10 mouse cellular contexts compared by ENCODE assay signal in genomic region chr1:136946806-136947393, GRCm38 (mm10). TPM values are rescaled to one million over a fixed set of nuclear protein-coding genes. Genes with fewer than 3 reads are reported as not detected.
A peak's percentile ranks its signal among the peaks of the same experiment; 100 is the strongest.
DNase-seq lines count a peak whose midpoint lies in the region; ATAC-seq and TF ChIP-seq lines count a peak whose summit lies in the region.
"Had no signal": no experiment of that assay in that cellular context is flagged by ENCODE, and none has a peak within 500 bp of the region (broad histone marks: within the 10 kb centered on the region; RNA-seq: fewer than 3 reads in every experiment).

No protein-coding gene starts in this region.

- ATAC-seq in lung, embryonic 15.5 days (ENCODE audit: borderline replicate concordance, extremely low read depth, low FRiP score, low TSS enrichment), result no peak
- no peak for ATAC-seq in embryonic facial prominence, embryonic 14.5 days (ENCODE audit: low read depth)
- ATAC-seq in limb, embryonic 14.5 days (ENCODE audit: low FRiP score, low read depth), result no peak
- ATAC-seq in stomach, embryonic 14.5 days (ENCODE audit: insufficient number of reproducible peaks, insufficient read depth, low FRiP score, low read depth), result no peak

- peaks cover 89% of the 10 kb centered on the region for H3K27me3 ChIP-seq in lung, embryonic 15.5 days
- peaks cover 92% of the 10 kb centered on the region for H3K27me3 ChIP-seq in embryonic facial prominence, embryonic 14.5 days (replicated peaks; ENCODE audit: control insufficient read depth, insufficient read depth, low read length)
- H3K27me3 ChIP-seq in limb, embryonic 14.5 days (ENCODE audit: control insufficient read depth, insufficient read depth, low read length), result peaks cover 84% of the 10 kb centered on the region
- peaks cover 37% of the 10 kb centered on the region for H3K27me3 ChIP-seq in stomach, embryonic 14.5 days (ENCODE audit: control insufficient read depth, insufficient read depth, low read length)

- no peaks in the 10 kb centered on the region for H3K36me3 ChIP-seq in lung, embryonic 15.5 days
- no peaks in the 10 kb centered on the region for H3K36me3 ChIP-seq in embryonic facial prominence, embryonic 14.5 days (ENCODE audit: control insufficient read depth, insufficient read depth, low read length)
- H3K36me3 ChIP-seq in limb, embryonic 14.5 days (ENCODE audit: control insufficient read depth, insufficient read depth, low read length), result no peaks in the 10 kb centered on the region
- H3K36me3 ChIP-seq in stomach, embryonic 14.5 days (ENCODE audit: control insufficient read depth, insufficient read depth, low read length), result no peaks in the 10 kb centered on the region

- H3K4me1 ChIP-seq in lung, embryonic 15.5 days, result peaks cover 22% of the 10 kb centered on the region
- H3K4me1 ChIP-seq in embryonic facial prominence, embryonic 14.5 days (ENCODE audit: control insufficient read depth, insufficient read depth, low read length), result peaks cover 13% of the 10 kb centered on the region
- H3K4me1 ChIP-seq in limb, embryonic 14.5 days (ENCODE audit: control insufficient read depth, insufficient read depth, low read length), result peaks cover 11% of the 10 kb centered on the region
- 0 out of 2 replicates have a peak, but pooled peaks cover 4% of the 10 kb centered on the region for H3K4me1 ChIP-seq in stomach, embryonic 14.5 days (ENCODE audit: control insufficient read depth, insufficient read depth, low read length)

- no peak for TF ChIP-seq POLR2A in limb, embryonic 14.5 days (IDR thresholded peaks at IDR 0.05; ENCODE audit: borderline replicate concordance, extremely low read depth, insufficient read depth, insufficient read length)

- no peaks in the 10 kb centered on the region for H3K9me3 ChIP-seq in lung, embryonic 15.5 days
- H3K9me3 ChIP-seq in embryonic facial prominence, embryonic 14.5 days (ENCODE audit: control insufficient read depth, low read length), result no peaks in the 10 kb centered on the region
- H3K9me3 ChIP-seq in limb, embryonic 14.5 days (ENCODE audit: control insufficient read depth, low read length), result no peaks in the 10 kb centered on the region
- no peaks in the 10 kb centered on the region for H3K9me3 ChIP-seq in stomach, embryonic 14.5 days (ENCODE audit: control insufficient read depth, low read depth, low read length)

- 0 out of 2 replicates have a peak overlapping the region, but pooled peaks have one; percentile 7 for H3K9ac ChIP-seq in lung, embryonic 15.5 days
- H3K9ac ChIP-seq in embryonic facial prominence, embryonic 14.5 days (ENCODE audit: low read depth, low read length), result 0 out of 2 replicates have a peak overlapping the region, but pooled peaks have one; percentile 30
- H3K9ac ChIP-seq in limb, embryonic 14.5 days (ENCODE audit: low read depth, low read length, severe bottlenecking), result no peak overlapping the region
- H3K9ac ChIP-seq in stomach, embryonic 14.5 days (replicated peaks; ENCODE audit: low read depth, low read length), result no peak overlapping the region; the same call in 1 of the 2 replicates

- peak overlapping the region; percentile 92 for H3K4me2 ChIP-seq in lung, embryonic 15.5 days
- peak overlapping the region; percentile 94 for H3K4me2 ChIP-seq in embryonic facial prominence, embryonic 14.5 days (ENCODE audit: low read depth, low read length)
- H3K4me2 ChIP-seq in limb, embryonic 14.5 days (replicated peaks; ENCODE audit: low read depth, low read length, severe bottlenecking), result peak overlapping the region; percentile 17; the same call in 1 of the 2 replicates
- H3K4me2 ChIP-seq in stomach, embryonic 14.5 days (replicated peaks; ENCODE audit: low read depth, low read length), result peak overlapping the region; percentile 87

- DNase-seq in lung, postnatal 4 days, result no peak
- DNase-seq in embryonic facial prominence, embryonic 14.5 days (ENCODE audit: low spot score), result no peak
- no peak for DNase-seq in limb, embryonic 14.5 days (ENCODE audit: low spot score)
- DNase-seq in frontal cortex, postnatal 25 days (ENCODE audit: low spot score in 2 of 2), result no peak
- DNase-seq in cerebellum, adult 9-11 months, result no peak
- DNase-seq: kidney, postnatal 14 days; thymus, adult 18-20 months had no signal

- H3K4me3 ChIP-seq in lung, embryonic 15.5 days, result peak overlapping the region; percentile 49
- H3K4me3 ChIP-seq in embryonic facial prominence, embryonic 14.5 days (ENCODE audit: low read depth, low read length), result peak overlapping the region; percentile 54
- H3K4me3 ChIP-seq in limb, embryonic 14.5 days (replicated peaks; ENCODE audit: low read length), result peak overlapping the region; percentile 47
- peak overlapping the region; percentile 39; the same call in 1 of the 2 replicates for H3K4me3 ChIP-seq in stomach, embryonic 14.5 days (ENCODE audit: low read depth, low read length)

- 2% methylated on average over 18 of the region's 18 CpGs for WGBS in lung, embryonic 15.5 days
- 2% methylated on average over 18 of the region's 18 CpGs for WGBS in embryonic facial prominence, embryonic 14.5 days
- WGBS in limb, embryonic 14.5 days, result 4% methylated on average over 18 of the region's 18 CpGs
- 1% methylated on average over 18 of the region's 18 CpGs for WGBS in stomach, embryonic 14.5 days

- H3K27ac ChIP-seq in lung, embryonic 15.5 days, result no peak overlapping the region
- no peak overlapping the region for H3K27ac ChIP-seq in embryonic facial prominence, embryonic 14.5 days (replicated peaks; ENCODE audit: low read depth, low read length)
- H3K27ac ChIP-seq in limb, embryonic 14.5 days (replicated peaks; ENCODE audit: low read depth, low read length), result no peak overlapping the region
- H3K27ac ChIP-seq in stomach, embryonic 14.5 days (ENCODE audit: low read length), result no peak overlapping the region

RNA-seq across cellular contexts. Expression of gene Nr5a2, which starts 13.3 kb away (rescaled TPM):
- polyA plus RNA-seq in lung, embryonic 15.5 days (2015; fragmentation: Nextera tagmentation; extraction: Ambion mirVana), result 2.0 and 2.4 TPM in 2 replicates
- 1.1 and 1.3 TPM in 2 replicates for polyA plus RNA-seq in embryonic facial prominence, embryonic 14.5 days (2014; fragmentation: Nextera tagmentation; extraction: Ambion mirVana)
- polyA plus RNA-seq in limb, embryonic 14.5 days (2012; rRNA removed), result 1.0 and 1.1 TPM in 2 replicates
- 0.70 and 1.1 TPM in 2 replicates for polyA plus RNA-seq in limb, embryonic 14.5 days (2014; fragmentation: Nextera tagmentation; extraction: Ambion mirVana)
- 1.4 and 3.5 TPM in 2 replicates for polyA plus RNA-seq in stomach, embryonic 14.5 days (2014; fragmentation: Nextera tagmentation; extraction: Ambion mirVana)
- polyA plus RNA-seq: cortical plate, adult 2 months had no signal

Comparison
In these comparisons a context has a peak if more than half of its experiments do, and no peak if none do; other contexts are left out.
1. H3K4me2 ChIP-seq: peak in every context shown above with its lines; median percentile 94 in embryonic facial prominence, embryonic 14.5 days; 92 in lung, embryonic 15.5 days; 87 in stomach, embryonic 14.5 days; 17 in limb, embryonic 14.5 days.
2. H3K9ac ChIP-seq: peak in lung, embryonic 15.5 days (single experiment) and embryonic facial prominence, embryonic 14.5 days (single experiment); none in limb, embryonic 14.5 days (single experiment) and stomach, embryonic 14.5 days (single experiment).
3. Peak in every context shown above with its lines, with median percentiles within 50 percentile points of each other: H3K4me3 ChIP-seq.